Mouse (Mus musculus) CH12.LX (cell line): Measurements from ENCODE around the gene Gpx1.

Experiments
- EP300 ChIP-seq: IDR thresholded peaks from 2 replicates; pipeline ENCODE4 v1.6.1; 2011; ENCODE audit warnings: low read length, improper control_type of control experiment
- POLR2A ChIP-seq: IDR thresholded peaks from 2 replicates; pipeline ENCODE4 v1.6.1; 2011; ENCODE audit warnings: low read depth, mild to moderate bottlenecking, improper control_type of control experiment, low read length
- UBTF ChIP-seq: IDR thresholded peaks from 2 replicates; pipeline ENCODE4 v1.6.1; 2012; ENCODE audit warnings: low read depth, mild to moderate bottlenecking, inconsistent platforms, low read length, improper control_type of control experiment, moderate library complexity

GRCm38 (mm10) chr9:108317572-108317971 is 21.1 kb upstream of the Gpx1 start:
- TF ChIP-seq UBTF (no peak), EP300 (no peak), POLR2A (no peak)
